Mouse (Mus musculus): Measurements from ENCODE around the gene Fbxo9. TPM values are rescaled to one million over a fixed set of nuclear protein-coding genes. Genes with fewer than 3 reads are reported as not detected.

Gene Fbxo9
- polyA plus RNA-seq, 1 experiment from 2014 or later, result 44.2 TPM

- Histone ChIP-seq H3K27me3 (replicated peaks) (no peaks in the 10 kb centered on the region), H3K27ac (ENCODE audit: poor library complexity, severe bottlenecking) (no peak overlapping the region), H3K36me3 (peaks cover 14% of the 10 kb centered on the region; the same call in 1 of the 2 replicates), H3K9me3 (replicated peaks) (no peaks in the 10 kb centered on the region), H3K4me1 (replicated peaks) (peaks cover 41% of the 10 kb centered on the region), H3K4me2 (no peak overlapping the region), H3K4me3 (no peak overlapping the region), H3K9ac (no peak overlapping the region)
- ATAC-seq (ENCODE audit: insufficient number of reproducible peaks, low FRiP score), result no peak
- 66% methylated on average over 6 of the region's 6 CpGs for WGBS
These were observed 17.1 kb upstream of the Fbxo9 start for GRCm38 (mm10) chr9:78126007-78126406.

- Histone ChIP-seq H3K36me3 (0 out of 2 replicates have a peak, but pooled peaks cover 4% of the 10 kb centered on the region), H3K4me3 (no peak overlapping the region), H3K27me3 (replicated peaks) (no peaks in the 10 kb centered on the region), H3K27ac (ENCODE audit: poor library complexity, severe bottlenecking) (no peak overlapping the region), H3K4me1 (replicated peaks) (peaks cover 41% of the 10 kb centered on the region), H3K4me2 (no peak overlapping the region), H3K9me3 (replicated peaks) (no peaks in the 10 kb centered on the region), H3K9ac (no peak overlapping the region)
- WGBS, result 80% methylated on average over 6 of the region's 6 CpGs
- ATAC-seq (ENCODE audit: insufficient number of reproducible peaks, low FRiP score), result no peak
These were observed 15.4 kb upstream of the Fbxo9 start for GRCm38 (mm10) chr9:78124297-78124696.

DNA sequence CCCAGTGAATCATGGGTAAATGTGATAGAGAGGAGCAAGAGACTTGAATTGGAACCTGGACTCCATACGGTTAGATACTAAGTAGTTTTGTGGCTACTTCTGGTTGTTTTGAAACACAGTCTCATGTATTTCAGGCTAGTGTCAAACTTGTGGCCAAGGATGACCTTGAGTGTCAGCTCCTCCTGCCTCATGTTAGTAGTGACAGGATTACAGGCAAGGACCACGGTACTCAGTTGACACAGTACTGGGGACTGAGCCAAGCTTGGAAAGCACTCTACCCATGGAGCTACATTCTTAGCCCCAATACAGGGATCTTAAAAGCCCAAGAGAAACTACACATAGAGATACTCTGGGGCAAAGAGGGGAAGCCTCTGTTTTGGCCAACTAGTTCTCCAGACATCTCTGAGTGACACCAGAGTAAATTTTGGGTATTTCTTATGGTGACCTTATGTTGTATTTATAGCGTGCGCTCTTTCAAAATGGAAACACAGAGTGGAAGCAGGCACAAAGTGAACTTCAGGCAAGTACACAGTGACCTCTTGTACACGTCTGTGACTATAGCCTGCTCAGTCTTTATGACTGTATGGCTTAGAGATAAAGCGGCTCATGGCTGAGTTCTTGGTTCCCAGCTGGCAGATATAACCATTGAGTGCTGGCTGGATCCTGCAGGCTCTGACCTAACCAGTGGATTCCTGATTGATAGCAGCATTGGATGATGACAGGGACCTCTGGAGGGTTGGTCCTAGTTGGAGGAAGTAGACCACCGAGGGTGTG lies 14.3 kb upstream of the Fbxo9 start:
- no peak for ATAC-seq (ENCODE audit: insufficient number of reproducible peaks, low FRiP score)
- Histone ChIP-seq H3K4me1 (replicated peaks) (peaks cover 40% of the 10 kb centered on the region), H3K4me3 (no peak overlapping the region), H3K9ac (no peak overlapping the region), H3K36me3 (peaks cover 10% of the 10 kb centered on the region), H3K4me2 (no peak overlapping the region), H3K27me3 (replicated peaks) (no peaks in the 10 kb centered on the region), H3K9me3 (replicated peaks) (no peaks in the 10 kb centered on the region), H3K27ac (ENCODE audit: poor library complexity, severe bottlenecking) (no peak overlapping the region)
- WGBS, result 77% methylated on average over 7 of the region's 7 CpGs

- H3K4me2 ChIP-seq, result no peak overlapping the region
- H3K9me3 ChIP-seq (replicated peaks), result no peaks in the 10 kb centered on the region
- H3K4me3 ChIP-seq, result no peak overlapping the region
- no peaks in the 10 kb centered on the region for H3K27me3 ChIP-seq (replicated peaks)
- H3K4me1 ChIP-seq (replicated peaks), result peaks cover 50% of the 10 kb centered on the region
- peak overlapping the region; percentile 68 for H3K27ac ChIP-seq (ENCODE audit: poor library complexity, severe bottlenecking)
- H3K36me3 ChIP-seq, result peaks cover 14% of the 10 kb centered on the region
- ATAC-seq (ENCODE audit: insufficient number of reproducible peaks, low FRiP score), result no peak
- WGBS, result 64% methylated on average over 6 of the region's 6 CpGs
- H3K9ac ChIP-seq, result no peak overlapping the region
These were observed 13.1 kb upstream of the Fbxo9 start for GRCm38 (mm10) chr9:78121985-78122384.

DNA sequence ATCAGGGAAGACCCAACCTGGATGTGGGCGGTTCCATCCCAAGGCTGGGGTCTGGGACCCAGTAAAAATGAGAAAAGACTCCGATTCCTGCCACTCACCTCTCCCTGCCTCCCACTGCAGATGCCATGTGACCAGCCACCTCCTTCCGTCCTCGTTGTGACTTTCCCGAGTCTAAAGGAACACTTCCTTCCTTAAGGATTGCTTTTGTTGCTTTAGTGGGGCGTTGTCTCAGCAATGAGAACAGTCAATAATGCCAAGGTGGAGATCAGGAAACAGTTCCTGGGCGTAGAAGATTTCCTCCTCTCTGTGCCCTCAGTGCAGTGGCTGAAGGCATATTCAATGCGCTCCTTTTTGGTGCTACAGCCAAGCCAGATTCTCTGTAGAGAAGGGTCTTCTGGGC lies 12.5 kb upstream of the Fbxo9 start:
- Histone ChIP-seq H3K4me1 (replicated peaks) (peaks cover 50% of the 10 kb centered on the region), H3K4me2 (0 out of 2 replicates have a peak overlapping the region, but pooled peaks have one; percentile 4), H3K9ac (no peak overlapping the region), H3K27ac (ENCODE audit: poor library complexity, severe bottlenecking) (peak overlapping the region; percentile 74), H3K27me3 (replicated peaks) (no peaks in the 10 kb centered on the region), H3K9me3 (replicated peaks) (peaks cover 4% of the 10 kb centered on the region; the same call in 1 of the 2 replicates), H3K4me3 (no peak overlapping the region), H3K36me3 (peaks cover 19% of the 10 kb centered on the region)
- WGBS, result 67% methylated on average over 8 of the region's 8 CpGs
- no peak for ATAC-seq (ENCODE audit: insufficient number of reproducible peaks, low FRiP score)

DNA sequence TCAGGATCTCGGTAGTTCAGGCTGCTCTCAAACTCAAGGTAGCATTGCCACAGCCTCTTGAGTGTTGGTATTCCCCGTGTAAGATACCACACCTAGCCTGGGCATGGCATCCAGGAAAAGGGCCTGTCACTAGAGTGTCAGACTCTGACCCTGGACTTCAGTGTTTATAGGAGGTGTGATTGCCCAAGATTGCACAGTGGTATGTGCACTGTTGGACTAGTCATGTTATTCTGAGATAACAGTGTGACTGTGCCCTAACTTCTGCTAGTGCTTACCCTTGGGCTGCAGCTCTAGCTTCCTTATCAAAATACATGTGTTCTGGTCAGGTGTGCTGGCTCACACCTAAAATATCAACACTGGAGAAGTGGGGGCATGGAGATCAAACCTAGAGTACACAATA lies 8.8 kb upstream of the Fbxo9 start:
- Histone ChIP-seq H3K4me1 (replicated peaks) (peaks cover 51% of the 10 kb centered on the region), H3K27ac (ENCODE audit: poor library complexity, severe bottlenecking) (0 out of 2 replicates have a peak overlapping the region, but pooled peaks have one; percentile 5), H3K4me3 (no peak overlapping the region), H3K4me2 (no peak overlapping the region), H3K36me3 (peaks cover 20% of the 10 kb centered on the region), H3K9ac (no peak overlapping the region), H3K27me3 (replicated peaks) (no peaks in the 10 kb centered on the region), H3K9me3 (replicated peaks) (peaks cover 5% of the 10 kb centered on the region; the same call in 1 of the 2 replicates)
- WGBS, result 71% methylated on average over 2 of the region's 2 CpGs
- ATAC-seq (ENCODE audit: insufficient number of reproducible peaks, low FRiP score), result no peak

DNA sequence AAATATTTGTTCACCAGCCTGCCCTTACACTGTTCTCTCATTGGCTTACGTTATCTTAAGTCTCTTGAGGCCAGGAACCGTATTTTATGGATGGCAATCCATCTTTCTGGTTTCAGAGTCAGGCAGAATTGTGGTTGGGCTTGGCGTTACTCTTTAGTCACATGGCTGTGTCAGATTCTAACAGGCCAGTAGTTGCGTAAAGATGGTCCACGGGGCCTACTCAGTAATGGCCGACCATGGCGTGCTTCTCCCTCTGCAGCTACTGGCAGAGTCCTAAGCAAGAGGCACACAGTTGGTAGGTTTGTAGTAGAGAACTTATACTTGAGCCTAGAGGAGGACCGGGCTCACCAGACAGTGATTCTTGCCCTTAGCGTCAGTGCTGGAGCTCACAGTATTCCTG lies 6.9 kb upstream of the Fbxo9 start:
- no peak overlapping the region for H3K9ac ChIP-seq
- no peak for ATAC-seq (ENCODE audit: insufficient number of reproducible peaks, low FRiP score)
- H3K27me3 ChIP-seq (replicated peaks), result no peaks in the 10 kb centered on the region
- no peak overlapping the region for H3K4me3 ChIP-seq
- H3K4me1 ChIP-seq (replicated peaks), result peaks cover 32% of the 10 kb centered on the region
- peaks cover 17% of the 10 kb centered on the region for H3K36me3 ChIP-seq
- H3K9me3 ChIP-seq (replicated peaks), result peaks cover 5% of the 10 kb centered on the region; the same call in 1 of the 2 replicates
- no peak overlapping the region for H3K4me2 ChIP-seq
- H3K27ac ChIP-seq (ENCODE audit: poor library complexity, severe bottlenecking), result no peak overlapping the region
- 84% methylated on average over 9 of the region's 9 CpGs for WGBS

GRCm38 (mm10) chr9:78113538-78113885 lies 4.6 kb upstream of the Fbxo9 start:
- peak overlapping the region; percentile 90 for H3K9ac ChIP-seq
- H3K36me3 ChIP-seq, result peaks cover 11% of the 10 kb centered on the region
- H3K9me3 ChIP-seq (replicated peaks), result peaks cover 5% of the 10 kb centered on the region; the same call in 1 of the 2 replicates
- under 1% methylated on average over 14 of the region's 14 CpGs for WGBS
- ATAC-seq (ENCODE audit: insufficient number of reproducible peaks, low FRiP score), result 0 out of 2 replicates have a peak, but pooled peaks have one; percentile 1
- peak overlapping the region; percentile 80 for H3K4me3 ChIP-seq
- H3K27me3 ChIP-seq (replicated peaks), result no peaks in the 10 kb centered on the region
- H3K4me1 ChIP-seq (replicated peaks), result peaks cover 33% of the 10 kb centered on the region
- peak overlapping the region; percentile 86 for H3K27ac ChIP-seq (ENCODE audit: poor library complexity, severe bottlenecking)
- H3K4me2 ChIP-seq, result peak overlapping the region; percentile 72

- H3K27me3 ChIP-seq (replicated peaks), result no peaks in the 10 kb centered on the region
- peaks cover 5% of the 10 kb centered on the region; the same call in 1 of the 2 replicates for H3K9me3 ChIP-seq (replicated peaks)
- H3K4me1 ChIP-seq (replicated peaks), result peaks cover 31% of the 10 kb centered on the region
- peaks cover 8% of the 10 kb centered on the region for H3K36me3 ChIP-seq
- H3K9ac ChIP-seq, result peak overlapping the region; percentile 90
- WGBS, result 2% methylated on average over 47 of the region's 47 CpGs
- peak overlapping the region; percentile 72 for H3K4me2 ChIP-seq
- H3K27ac ChIP-seq (ENCODE audit: poor library complexity, severe bottlenecking), result peak overlapping the region; percentile 86
- ATAC-seq (ENCODE audit: insufficient number of reproducible peaks, low FRiP score), result peak; percentile 78
- peak overlapping the region; percentile 80 for H3K4me3 ChIP-seq
These were observed 4.1 kb upstream of the Fbxo9 start for GRCm38 (mm10) chr9:78112770-78113537.

DNA sequence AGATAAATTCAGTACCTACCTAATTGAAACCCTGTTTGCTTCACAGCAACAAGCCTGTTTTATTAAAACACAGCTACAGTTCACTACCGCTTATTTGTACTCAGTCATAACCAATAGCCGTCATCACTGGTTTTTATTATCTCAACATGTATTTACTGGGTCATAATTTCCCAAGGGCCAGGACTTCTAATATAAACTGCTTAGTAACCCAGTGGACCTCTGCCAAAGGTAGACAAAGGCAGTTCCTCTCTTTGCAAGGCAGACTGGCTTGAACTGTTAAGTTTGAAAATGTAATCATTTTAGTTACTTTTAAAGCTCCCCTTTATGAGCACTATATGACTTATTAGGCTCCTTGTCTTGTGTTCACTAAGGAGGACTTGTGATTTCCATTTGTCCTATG lies 2.6 kb upstream of the Fbxo9 start:
- Histone ChIP-seq H3K9me3 (replicated peaks) (peaks cover 2% of the 10 kb centered on the region; the same call in 1 of the 2 replicates), H3K9ac (no peak overlapping the region), H3K4me1 (replicated peaks) (peaks cover 28% of the 10 kb centered on the region), H3K4me2 (no peak overlapping the region), H3K36me3 (peaks cover 2% of the 10 kb centered on the region), H3K27ac (ENCODE audit: poor library complexity, severe bottlenecking) (no peak overlapping the region), H3K4me3 (no peak overlapping the region), H3K27me3 (replicated peaks) (no peaks in the 10 kb centered on the region)
- no peak for ATAC-seq (ENCODE audit: insufficient number of reproducible peaks, low FRiP score)
- WGBS, result 92% methylated on average over 2 of the region's 2 CpGs

- Histone ChIP-seq H3K36me3 (peaks cover 3% of the 10 kb centered on the region; the same call in 1 of the 2 replicates), H3K4me3 (peak overlapping the region; percentile 93), H3K4me1 (replicated peaks) (peaks cover 23% of the 10 kb centered on the region), H3K9ac (0 out of 2 replicates have a peak overlapping the region, but pooled peaks have one; percentile 59), H3K27ac (ENCODE audit: poor library complexity, severe bottlenecking) (no peak overlapping the region), H3K9me3 (replicated peaks) (no peaks in the 10 kb centered on the region), H3K27me3 (replicated peaks) (no peaks in the 10 kb centered on the region), H3K4me2 (peak overlapping the region; percentile 81)
- 42% methylated on average over 5 of the region's 5 CpGs for WGBS
- ATAC-seq (ENCODE audit: insufficient number of reproducible peaks, low FRiP score), result no peak
These were observed 791 bp upstream of the Fbxo9 start for GRCm38 (mm10) chr9:78109656-78110055.
